Mouse (Mus musculus) lung, postnatal 25 days (tissue): Measurements from ENCODE around the gene Defb15.
"Not testable (repeated sequence)": the region's sequence is repeated elsewhere in the genome, so short reads cannot be mapped to it uniquely, and the experiment has no call there.

ENCODE experiments used
- DNase-seq: peaks from one replicate; pipeline ENCODE4 v3.0.0; 2022; ENCODE audit warnings: low spot score

The Defb15 gene

DNA sequence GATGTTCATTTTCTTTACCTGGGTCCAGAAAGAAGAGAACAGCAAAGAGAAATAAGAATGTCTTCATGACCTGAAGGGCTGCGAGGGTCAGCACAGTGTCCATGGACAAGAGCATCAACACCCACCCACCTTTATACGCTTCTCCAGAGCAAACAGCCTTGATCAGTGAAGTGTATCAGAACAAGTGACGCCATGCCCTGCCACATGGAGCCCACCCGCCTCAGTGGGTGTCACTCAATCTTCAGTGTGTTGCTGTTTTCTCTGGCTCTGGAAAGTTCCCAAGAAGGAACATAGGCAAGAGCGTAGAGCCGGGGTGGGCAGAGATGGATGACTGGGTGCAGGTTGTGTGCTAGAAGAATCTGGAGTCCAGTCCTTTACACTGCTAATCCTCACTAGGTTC lies at the start of gene Defb15:
Defb15 (minus strand) TSS at position 101 of the 400 bp plus-strand sequence.
- no peak for DNase-seq

DNA sequence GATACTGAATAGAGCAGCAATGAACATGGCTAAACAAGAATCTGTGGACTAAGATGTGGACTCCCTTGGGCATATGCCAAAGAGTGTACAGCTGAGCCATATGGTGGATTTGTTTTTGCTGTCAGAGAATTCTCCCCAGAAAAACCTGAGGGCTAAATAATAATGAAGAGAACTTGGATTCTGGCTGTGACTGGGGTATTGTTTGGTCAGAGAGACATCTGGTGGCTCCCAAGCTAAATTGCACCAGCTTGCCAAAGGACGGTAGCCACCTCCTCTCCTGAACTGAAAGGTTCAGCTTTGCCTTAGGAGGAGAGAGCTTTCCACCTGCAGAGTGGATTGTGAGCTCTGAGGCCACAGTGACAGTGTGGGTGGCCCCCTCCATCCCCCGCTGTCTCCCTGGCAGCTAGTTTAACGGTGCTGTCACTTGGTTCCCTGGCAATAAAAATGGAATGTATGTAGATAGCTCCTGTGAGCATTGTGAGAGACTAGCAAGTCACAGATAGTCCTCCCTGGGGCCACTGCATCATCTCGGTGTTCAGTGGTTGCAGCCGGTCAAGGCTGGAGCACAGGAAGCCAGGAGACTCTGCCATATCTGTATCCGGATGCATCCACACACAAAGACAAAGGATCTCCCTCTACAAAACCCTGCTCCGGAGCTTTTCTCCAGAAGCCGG lies 49.3 kb upstream of the Defb15 start:
- no peak for DNase-seq

- DNase-seq: no peak
Measured at GRCm38 (mm10) chr8:21978193-21978592, 45.7 kb upstream of the Defb15 start.

DNA sequence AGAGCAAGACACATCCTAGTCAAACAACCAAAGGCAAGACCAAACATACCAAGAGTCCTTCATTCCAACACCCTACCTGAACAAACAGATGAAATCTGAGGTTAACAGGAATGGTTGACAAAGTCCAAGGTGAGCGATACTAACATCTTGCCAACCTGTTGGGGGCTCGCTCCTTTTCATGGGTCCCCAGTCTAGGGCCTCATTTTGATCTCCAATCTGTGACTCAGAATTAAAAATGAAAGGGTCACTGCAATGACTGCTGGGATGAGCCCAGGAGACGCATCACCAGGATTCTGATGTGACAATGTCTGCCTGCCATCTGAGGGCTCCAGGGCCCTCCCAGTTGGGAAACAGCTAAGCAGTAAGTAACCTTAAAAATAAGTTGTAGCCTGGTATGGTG lies 37.0 kb upstream of the Defb15 start, which contains the start of gene Ccdc70:
Ccdc70 (plus strand) TSS at position 301 of the 400 bp plus-strand sequence.
- no peak for DNase-seq

- DNase-seq: no peak
Measured at GRCm38 (mm10) chr8:21966646-21967045, 34.1 kb upstream of the Defb15 start.

- no peak for DNase-seq
Measured at GRCm38 (mm10) chr8:21958414-21958813, 25.9 kb upstream of the Defb15 start, which contains the start of gene Fam90a1a. TSS of gene Fam90a1a (plus strand) at chr8:21958714.

- DNase-seq: no peak
Measured at GRCm38 (mm10) chr8:21956336-21956735, 23.8 kb upstream of the Defb15 start.

DNA sequence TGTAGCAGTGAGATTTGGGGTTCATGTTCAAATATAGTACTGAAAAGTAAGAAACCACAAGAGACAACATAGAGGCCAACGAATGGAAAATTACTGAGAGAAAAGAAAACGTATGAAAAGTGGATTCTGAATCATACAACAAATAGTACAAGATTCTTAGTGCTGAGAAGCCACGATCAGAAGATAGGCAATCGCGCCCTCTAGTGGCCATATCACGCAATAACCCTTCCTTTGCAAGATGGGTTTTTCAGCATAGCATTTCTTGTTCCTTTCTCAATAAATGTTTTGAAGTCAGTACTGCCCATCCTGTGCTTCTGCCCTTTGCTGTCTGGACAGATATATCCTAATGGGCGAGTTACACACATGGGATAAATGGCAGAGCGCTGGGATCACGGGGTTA lies 22.8 kb upstream of the Defb15 start:
- DNase-seq: peak; percentile 1

DNA sequence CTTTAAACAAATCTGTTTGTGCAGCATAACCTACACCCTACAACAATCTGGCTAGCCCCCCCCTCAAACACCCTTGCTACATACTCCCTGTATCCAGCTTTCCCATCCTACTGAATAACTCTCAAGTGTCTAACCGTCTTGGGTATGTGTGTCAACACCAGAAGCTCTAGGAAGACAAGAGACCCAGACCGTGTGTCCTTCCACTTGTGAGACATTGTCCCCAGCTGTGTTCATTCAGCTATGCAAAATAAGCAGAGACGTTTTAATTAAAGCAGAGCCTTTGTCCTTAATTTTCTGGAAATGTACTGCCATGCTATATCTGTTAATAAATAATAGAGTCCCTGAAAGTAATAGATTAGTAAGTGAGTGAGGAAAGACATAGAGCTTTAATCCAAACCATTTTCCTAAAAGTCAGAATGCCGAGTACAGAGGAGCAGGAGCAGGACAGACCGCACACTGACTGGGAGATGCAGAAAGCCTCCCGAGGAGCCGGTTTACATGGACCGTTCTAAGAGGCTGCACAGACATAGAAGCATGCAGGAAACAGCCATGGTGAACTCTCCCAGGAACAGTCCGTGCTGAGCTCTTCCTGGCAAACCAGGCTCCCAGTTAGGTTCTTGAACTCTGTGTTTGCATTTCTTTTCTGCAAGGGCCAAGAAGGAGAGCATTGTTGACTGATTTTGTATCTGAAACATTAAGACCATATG lies 15.0 kb upstream of the Defb15 start:
- DNase-seq: no peak

GRCm38 (mm10) chr8:21946462-21946861 lies 14.0 kb upstream of the Defb15 start, which contains the start of gene Defb13:
TSS of gene Defb13 (plus strand) at chr8:21946762.
- no peak for DNase-seq

DNA sequence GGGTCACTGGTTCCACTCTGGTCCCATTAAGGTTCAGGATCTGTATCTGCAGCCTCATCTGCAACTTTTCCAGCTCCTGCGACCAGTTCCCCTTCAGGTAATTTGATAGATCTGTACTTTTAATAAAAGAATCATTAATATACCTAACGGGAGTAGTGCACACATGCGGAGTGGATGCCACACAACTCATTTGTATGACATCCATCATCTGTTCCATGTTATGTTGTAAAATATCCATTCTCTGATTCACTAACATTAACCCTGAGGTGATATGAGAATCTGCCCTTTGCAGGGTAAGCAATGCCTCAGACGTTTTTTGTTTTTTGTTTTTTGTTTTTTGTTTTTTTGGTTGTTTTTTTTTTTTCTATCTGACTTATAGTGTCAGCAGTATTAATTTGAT lies 5.5 kb upstream of the Defb15 start, which contains the start of gene Defb35:
Defb35 (plus strand) TSS at position 301 of the 400 bp plus-strand sequence.
- not testable (repeated sequence) for DNase-seq

GRCm38 (mm10) chr8:21930754-21931153 lies 1.8 kb downstream of the Defb15 start:
- not testable (repeated sequence) for DNase-seq

DNA sequence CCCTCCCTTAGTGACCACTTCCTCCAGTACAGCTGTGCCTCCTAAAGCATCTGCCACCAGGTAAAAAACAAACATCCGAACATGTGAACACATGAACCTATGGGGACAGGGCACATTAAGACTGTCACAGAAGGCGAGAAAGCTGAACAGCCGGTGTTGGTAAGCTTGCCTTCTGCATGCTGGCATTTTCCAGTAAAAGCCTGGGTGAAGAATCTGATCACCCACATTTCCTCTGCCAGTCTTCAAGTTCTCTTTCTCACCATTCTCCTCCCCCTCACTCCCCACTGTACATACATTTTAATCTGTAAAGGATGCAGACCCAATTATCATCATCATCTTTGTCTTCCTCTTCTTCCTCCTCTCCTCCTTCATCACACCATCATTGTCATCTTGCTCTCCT lies 16.9 kb downstream of the Defb15 start:
- DNase-seq: no peak

DNA sequence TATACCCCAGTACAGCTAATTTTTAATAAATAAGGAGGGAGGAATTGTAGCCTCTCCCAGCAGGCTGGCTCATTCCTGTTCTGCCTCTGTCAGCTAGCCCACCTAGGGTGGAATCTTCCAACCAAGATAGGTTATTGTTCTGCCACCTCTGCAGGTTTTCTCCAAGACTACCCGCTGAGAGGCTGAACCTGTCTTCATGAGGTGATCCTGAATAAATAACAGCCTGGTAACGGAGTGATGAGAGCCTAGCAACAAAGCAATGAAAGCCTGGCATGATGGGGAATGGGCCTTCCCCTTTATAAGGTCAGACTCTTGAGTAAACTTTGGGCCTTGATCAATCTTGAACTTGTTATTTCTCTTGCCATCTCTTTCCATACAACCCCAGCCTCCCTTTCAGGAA lies 20.0 kb downstream of the Defb15 start:
- DNase-seq: no peak

- DNase-seq: no peak
Measured at GRCm38 (mm10) chr8:21911931-21912330, 20.6 kb downstream of the Defb15 start.

DNA sequence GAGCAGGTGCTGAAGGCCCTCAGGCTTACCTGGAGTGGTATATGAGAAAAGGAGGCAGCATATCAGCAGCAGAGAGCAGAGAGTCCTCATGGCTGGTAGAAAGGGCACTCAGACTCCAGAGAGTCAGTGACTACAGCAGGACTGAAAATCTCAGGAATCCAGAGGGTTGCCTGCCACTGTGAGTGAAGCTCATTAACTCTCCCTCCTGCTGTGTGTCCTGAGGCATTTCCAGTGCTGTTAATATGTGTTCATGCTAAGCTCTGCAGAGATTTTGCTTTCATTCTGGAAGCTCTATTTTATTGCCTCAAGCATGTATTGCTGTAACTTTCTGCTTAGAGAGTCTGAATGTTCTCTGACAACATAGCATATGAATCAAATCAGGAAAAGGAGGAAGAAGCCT lies 26.2 kb downstream of the Defb15 start, which contains the start of gene Defb11:
Defb11 (minus strand) TSS at position 123 of the 400 bp plus-strand sequence.
- DNase-seq: not testable (repeated sequence)

DNA sequence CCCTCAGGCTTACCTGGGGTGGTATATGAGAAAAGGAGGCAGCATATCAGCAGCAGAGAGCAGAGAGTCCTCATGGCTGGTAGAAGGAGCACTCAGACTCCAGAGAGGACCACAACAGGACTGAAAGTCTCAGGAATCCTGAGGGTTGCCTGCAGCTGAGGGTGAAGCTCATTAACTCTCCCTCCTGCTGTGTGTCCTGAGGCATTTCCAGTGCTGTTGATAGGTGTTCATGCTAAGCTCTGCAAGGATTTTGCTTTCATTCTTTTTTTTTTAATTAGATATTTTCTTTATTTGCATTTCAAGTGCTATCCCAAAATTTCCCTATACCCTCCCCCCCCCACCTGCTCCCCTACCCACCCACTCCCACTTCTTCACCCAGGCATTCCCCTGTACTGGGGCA lies 47.2 kb downstream of the Defb15 start, which contains the start of gene Defb9:
Defb9 (minus strand) TSS at position 101 of the 400 bp plus-strand sequence.
- DNase-seq: not testable (repeated sequence)
